Mouse (Mus musculus) brown adipose tissue, adult 24 weeks (tissue): ENCODE results near the gene Mybph. TPM values are rescaled to one million over a fixed set of nuclear protein-coding genes. Genes with fewer than 3 reads are reported as not detected.

Experiments
- H3K27ac ChIP-seq: fragments of 200-500 bp; replicated peaks from 2 replicates; pipeline ENCODE4 v1.5.1; 2012; ENCODE audit warnings: low read depth, mild to moderate bottlenecking, low read length
- H3K4me1 ChIP-seq: fragments of 200-500 bp; 2 replicates; pipeline ENCODE4 v1.6.1; 2012; ENCODE audit warnings: low read length, mixed read lengths; ENCODE audit not compliant: control insufficient read depth, insufficient read depth, insufficient read length
- H3K4me3 ChIP-seq: fragments of 200-500 bp; 2 replicates; pipeline ENCODE4 v1.5.1; 2012; ENCODE audit warnings: low read depth, mild to moderate bottlenecking, low read length, moderate library complexity; ENCODE audit not compliant: insufficient read depth
- polyA plus RNA-seq: library from polyadenylated mRNA; stranded (reverse); fragments of >200 nt; gene quantifications from 2 replicates; pipeline ENCODE4 v1.2.4, GENCODE M21; 2012; ENCODE audit not compliant: missing spikeins, insufficient read depth, insufficient read length

Gene Mybph
- polyA plus RNA-seq, 1 experiment: not detected

GRCm38 (mm10) chr1:134212351-134212750 lies 19.1 kb downstream of the Mybph start:
- H3K4me3 ChIP-seq: no peak overlapping the region
- peaks cover 11% of the 10 kb centered on the region; the same call in 1 of the 2 replicates for H3K4me1 ChIP-seq
- H3K27ac ChIP-seq: no peak overlapping the region

DNA sequence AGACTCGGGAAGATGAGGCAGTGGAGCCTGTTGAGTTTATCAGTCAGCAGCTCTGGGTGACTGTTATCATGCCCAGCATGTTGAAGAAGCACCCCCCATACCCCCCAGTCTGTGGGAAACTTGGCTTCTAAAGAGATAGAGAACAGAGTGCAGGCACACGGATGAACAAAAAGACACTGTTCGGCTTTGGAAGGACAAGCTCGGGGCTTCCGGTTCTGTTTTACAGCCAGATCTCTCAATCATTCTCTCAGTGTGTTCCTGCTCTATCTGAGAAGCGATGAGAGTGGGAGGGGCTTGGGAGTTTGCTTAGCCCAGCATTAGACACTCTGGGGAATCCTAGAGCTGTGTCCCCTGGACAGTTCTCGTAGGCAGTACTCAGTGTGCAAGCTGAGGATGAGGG lies 20.2 kb downstream of the Mybph start:
- H3K27ac ChIP-seq: no peak overlapping the region
- peaks cover 11% of the 10 kb centered on the region; the same call in 1 of the 2 replicates for H3K4me1 ChIP-seq
- no peak overlapping the region for H3K4me3 ChIP-seq

GRCm38 (mm10) chr1:134215059-134215458 lies 21.8 kb downstream of the Mybph start:
- peaks cover 7% of the 10 kb centered on the region; the same call in 1 of the 2 replicates for H3K4me1 ChIP-seq
- no peak overlapping the region for H3K4me3 ChIP-seq
- no peak overlapping the region for H3K27ac ChIP-seq

DNA sequence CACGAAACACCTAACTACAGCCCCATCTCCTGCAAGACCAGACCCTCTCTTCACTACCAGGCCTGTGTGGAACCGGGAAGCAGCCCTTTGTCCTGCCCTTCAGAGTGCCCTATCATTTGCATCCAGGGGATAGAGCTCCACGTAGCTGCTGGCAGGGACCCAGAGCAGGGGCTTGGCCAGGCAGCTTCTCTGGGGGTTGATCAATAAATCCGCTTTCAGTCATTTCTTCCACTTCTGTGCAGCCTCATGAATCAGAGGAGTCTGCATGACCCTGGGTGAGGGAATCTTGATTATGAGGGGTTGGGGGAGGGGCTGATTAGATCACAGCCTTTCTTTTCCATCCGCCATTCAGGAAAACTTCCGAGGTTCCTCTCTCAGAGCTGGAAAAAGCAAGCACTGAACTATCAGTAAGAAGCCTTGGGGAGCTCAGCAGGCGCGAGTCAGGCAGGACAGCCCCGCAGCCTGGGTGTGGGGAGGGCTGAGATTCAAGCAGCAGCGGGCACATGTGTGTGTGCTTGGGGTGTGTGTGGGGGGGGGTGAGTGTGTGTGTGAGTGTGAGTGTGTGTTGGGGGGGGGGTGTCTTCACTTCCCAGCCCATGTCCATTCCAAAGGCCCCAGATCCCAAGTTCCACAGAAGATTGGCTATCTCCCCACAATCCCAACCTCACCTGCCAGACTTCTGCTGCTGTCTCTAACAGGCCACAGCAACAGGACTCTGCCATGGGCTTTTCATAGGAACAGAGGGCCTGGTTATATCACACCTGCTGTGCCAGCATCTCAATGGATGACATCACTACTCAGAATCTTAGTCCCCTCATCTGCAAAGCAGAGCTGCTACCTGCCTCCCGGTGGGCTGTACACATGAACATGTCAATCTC lies 22.7 kb downstream of the Mybph start:
- Histone ChIP-seq H3K4me1 (peaks cover 2% of the 10 kb centered on the region; the same call in 1 of the 2 replicates), H3K4me3 (no peak overlapping the region), H3K27ac (no peak overlapping the region)

DNA sequence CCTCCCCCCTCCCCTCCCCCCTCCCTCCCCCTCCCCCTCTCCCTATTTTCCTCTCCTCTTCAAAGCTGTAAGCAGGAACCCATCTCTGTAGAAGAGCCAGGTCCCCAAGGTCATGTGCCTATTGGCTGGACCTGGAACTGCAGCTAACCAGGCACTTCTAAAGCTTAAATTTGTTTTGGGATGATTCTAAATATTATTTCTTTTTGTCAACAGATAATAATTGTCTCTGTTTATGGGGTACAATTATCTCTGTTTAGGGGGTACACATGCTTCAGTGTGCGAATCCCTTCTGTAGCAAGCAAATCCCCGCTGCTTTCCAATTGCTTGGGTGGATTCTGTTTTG lies 23.4 kb downstream of the Mybph start:
- Histone ChIP-seq H3K4me1 (no peaks in the 10 kb centered on the region), H3K27ac (no peak overlapping the region), H3K4me3 (no peak overlapping the region)

GRCm38 (mm10) chr1:134217028-134217481 lies 23.8 kb downstream of the Mybph start:
- Histone ChIP-seq H3K27ac (no peak overlapping the region), H3K4me1 (no peaks in the 10 kb centered on the region), H3K4me3 (no peak overlapping the region)

GRCm38 (mm10) chr1:134217942-134218341 lies 24.7 kb downstream of the Mybph start:
- H3K4me1 ChIP-seq: peaks cover 9% of the 10 kb centered on the region
- no peak overlapping the region for H3K4me3 ChIP-seq
- H3K27ac ChIP-seq: no peak overlapping the region

- Histone ChIP-seq H3K4me1 (peaks cover 9% of the 10 kb centered on the region), H3K4me3 (no peak overlapping the region), H3K27ac (no peak overlapping the region)
Measured at GRCm38 (mm10) chr1:134219608-134220007, 26.4 kb downstream of the Mybph start.

DNA sequence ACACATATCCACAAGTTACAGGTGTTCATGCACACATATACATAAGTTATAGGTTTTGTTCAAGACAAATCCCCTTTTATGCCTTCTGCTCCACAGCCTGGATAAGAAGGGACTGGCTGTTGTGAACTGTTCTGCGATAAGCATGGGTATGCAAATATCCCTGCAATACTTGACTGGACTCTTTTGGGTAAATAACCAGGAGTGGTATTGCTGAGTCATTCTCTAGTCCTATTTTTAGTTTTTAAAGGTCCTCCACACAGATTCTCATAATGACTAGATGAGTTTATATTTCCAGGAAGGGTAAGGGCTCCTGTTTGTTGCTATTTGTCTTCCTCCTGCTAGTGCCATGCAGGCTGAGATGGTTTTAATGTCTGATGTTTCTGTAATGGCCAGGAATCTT lies 27.9 kb downstream of the Mybph start:
- Histone ChIP-seq H3K4me3 (no peak overlapping the region), H3K4me1 (peaks cover 9% of the 10 kb centered on the region), H3K27ac (0 out of 2 replicates have a peak overlapping the region, but pooled peaks have one; percentile 15)

DNA sequence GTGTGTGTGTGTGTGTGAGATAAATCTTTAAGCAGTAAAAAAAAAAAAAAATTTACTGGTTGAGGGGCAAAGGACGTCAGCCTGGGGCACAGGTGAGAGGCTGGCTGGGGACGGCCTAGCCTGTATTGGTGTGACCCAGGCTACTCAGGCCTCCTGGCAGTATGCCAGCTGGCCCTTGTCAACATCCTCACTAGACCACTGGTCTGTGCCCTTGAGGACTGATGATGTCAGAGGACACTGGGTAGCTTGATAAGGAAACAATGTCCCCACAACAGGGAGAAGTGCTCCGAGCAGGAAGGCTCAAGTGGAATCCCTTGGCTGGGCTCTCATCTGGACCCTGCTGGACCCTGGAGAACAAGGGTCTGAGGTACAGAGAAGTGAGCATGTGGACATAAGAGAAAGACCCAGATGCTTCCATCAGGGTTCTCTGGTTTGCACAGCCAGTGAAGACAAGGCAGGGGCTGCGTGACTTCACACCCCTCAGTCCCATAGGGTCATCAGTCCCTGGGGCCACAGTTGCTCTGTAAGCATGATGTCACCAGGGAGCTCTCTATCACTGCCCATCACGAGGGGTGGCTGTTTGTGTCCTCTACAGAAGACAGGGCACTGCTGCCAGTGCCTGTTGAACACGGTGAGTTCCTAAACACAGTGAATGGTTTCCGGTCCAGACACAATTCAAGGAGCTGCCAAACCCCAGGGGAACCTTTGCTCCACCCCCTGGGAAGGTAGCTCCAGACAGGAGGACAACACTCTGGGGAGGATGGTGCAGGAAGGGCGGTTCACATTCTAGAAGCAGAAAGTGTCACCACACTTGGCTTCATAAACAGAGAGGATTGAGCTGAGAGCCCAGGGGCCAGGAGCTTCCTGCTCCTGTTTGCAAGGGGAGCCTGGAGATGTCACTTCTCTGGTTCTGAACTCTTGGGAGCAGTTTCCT lies 29.1 kb downstream of the Mybph start:
- H3K27ac ChIP-seq: peak overlapping the region; percentile 9; the same call in 1 of the 2 replicates
- no peak overlapping the region for H3K4me3 ChIP-seq
- H3K4me1 ChIP-seq: peaks cover 9% of the 10 kb centered on the region

- Histone ChIP-seq H3K4me1 (peaks cover 15% of the 10 kb centered on the region), H3K4me3 (no peak overlapping the region), H3K27ac (no peak overlapping the region)
Measured at GRCm38 (mm10) chr1:134224649-134225227, 31.5 kb downstream of the Mybph start.

DNA sequence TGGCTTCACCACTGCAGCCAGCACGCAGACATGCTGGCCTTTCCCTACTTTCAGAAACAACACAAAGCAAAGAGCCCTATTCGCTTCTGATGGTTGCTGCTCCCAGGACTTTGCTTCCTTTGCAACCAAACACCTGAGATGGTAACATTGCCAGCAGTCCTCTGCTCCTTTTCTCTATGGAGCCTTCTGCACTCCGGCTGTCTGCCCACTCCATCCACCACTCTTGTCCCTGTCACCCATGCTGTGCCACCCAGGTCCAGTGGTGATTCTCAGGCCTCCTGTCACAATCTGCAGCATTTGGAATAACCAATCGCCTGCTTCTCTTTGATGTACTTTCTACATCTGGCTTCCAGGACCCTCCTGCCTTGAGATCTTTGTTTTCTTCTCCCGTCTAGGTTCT lies 32.1 kb downstream of the Mybph start:
- Histone ChIP-seq H3K4me1 (peaks cover 17% of the 10 kb centered on the region), H3K4me3 (no peak overlapping the region), H3K27ac (no peak overlapping the region)

DNA sequence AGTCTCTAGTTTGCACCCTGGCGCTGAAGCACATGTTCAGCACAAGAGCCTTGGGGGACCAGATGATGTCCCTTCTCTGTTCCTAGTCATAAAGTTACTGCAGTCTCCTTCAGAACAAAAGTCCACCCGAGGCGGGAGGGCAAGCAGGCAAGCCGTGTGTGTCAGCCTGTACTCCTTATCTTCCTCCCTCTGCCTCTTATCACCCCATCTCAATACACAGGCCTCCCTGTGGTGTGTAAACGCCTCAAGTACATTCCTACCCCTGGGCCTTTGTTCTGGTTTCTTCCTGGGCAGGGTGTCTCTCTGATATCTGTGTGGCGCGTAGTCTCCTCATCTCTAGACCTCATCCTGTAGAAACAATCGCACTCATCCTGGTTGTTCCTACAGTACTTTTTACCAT lies 33.5 kb downstream of the Mybph start:
- peaks cover 20% of the 10 kb centered on the region for H3K4me1 ChIP-seq
- H3K27ac ChIP-seq: no peak overlapping the region
- no peak overlapping the region for H3K4me3 ChIP-seq

- peaks cover 16% of the 10 kb centered on the region for H3K4me1 ChIP-seq
- H3K27ac ChIP-seq: no peak overlapping the region
- H3K4me3 ChIP-seq: no peak overlapping the region
Measured at GRCm38 (mm10) chr1:134229806-134230575, 36.7 kb downstream of the Mybph start.
